In the genomic region with DNA sequence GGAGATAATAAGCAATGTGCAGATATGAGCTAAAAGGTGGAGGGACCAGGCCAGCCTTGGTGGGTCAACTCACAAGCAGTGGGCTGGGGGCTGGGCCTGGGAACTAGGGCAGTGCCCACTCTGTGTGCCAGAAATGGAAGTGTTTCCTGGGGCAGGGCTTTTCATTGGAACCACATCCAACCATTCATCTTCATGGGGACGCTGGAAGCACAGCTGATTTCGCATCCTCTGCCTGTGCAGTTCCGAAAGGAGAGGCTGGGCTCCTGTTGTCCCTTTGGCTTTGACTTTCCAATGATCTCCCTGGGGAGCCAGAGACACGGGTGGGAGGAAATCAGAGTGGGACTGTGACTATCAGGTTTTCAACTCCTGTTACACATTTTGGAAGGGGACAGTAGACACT, we compare ENCODE assay signal across 19 mouse cellular contexts. TPM values are rescaled to one million over a fixed set of nuclear protein-coding genes. Genes with fewer than 3 reads are reported as not detected.
DNase-seq lines count a peak whose midpoint lies in the region; ATAC-seq and TF ChIP-seq lines count a peak whose summit lies in the region.
"Had no signal": no experiment of that assay in that cellular context is flagged by ENCODE, and none has a peak within 500 bp of the region (broad histone marks: within the 10 kb centered on the region; RNA-seq: fewer than 3 reads in every experiment).

No protein-coding gene starts in this region.

- no peak for TF ChIP-seq EP300 in stomach, postnatal 0 days (optimal IDR thresholded peaks at IDR 0.05)

- H3K4me1 ChIP-seq in hindbrain, embryonic 10.5 days (replicated peaks) = peaks cover 24% of the 10 kb centered on the region
- 0 out of 2 replicates have a peak, but pooled peaks cover 2% of the 10 kb centered on the region for H3K4me1 ChIP-seq in hindbrain, embryonic 11.5 days (replicated peaks; ENCODE audit: control insufficient read depth, insufficient read depth, low read length)
- H3K4me1 ChIP-seq in stomach, embryonic 15.5 days = peaks cover 5% of the 10 kb centered on the region; the same call in 1 of the 2 replicates
- no peaks in the 10 kb centered on the region; the same call in 1 of the 2 replicates for H3K4me1 ChIP-seq in stomach, postnatal 0 days (replicated peaks; ENCODE audit: control insufficient read depth, insufficient read depth)
- H3K4me1 ChIP-seq: liver, embryonic 15.5 days had no signal

- no peak for TF ChIP-seq CTCF in stomach, postnatal 0 days (IDR thresholded peaks at IDR 0.05; ENCODE audit: low read depth)

- no peaks in the 10 kb centered on the region for H3K36me3 ChIP-seq in hindbrain, embryonic 10.5 days
- no peaks in the 10 kb centered on the region for H3K36me3 ChIP-seq in hindbrain, embryonic 11.5 days (ENCODE audit: control insufficient read depth, insufficient read depth, low read length)
- no peaks in the 10 kb centered on the region for H3K36me3 ChIP-seq in stomach, embryonic 15.5 days
- H3K36me3 ChIP-seq in stomach, postnatal 0 days (ENCODE audit: control insufficient read depth, insufficient read depth, low read length) = no peaks in the 10 kb centered on the region
- H3K36me3 ChIP-seq: intestine, embryonic 15.5 days; limb, embryonic 13.5 days; liver, embryonic 15.5 days had no signal

- no peak for DNase-seq in hindbrain, embryonic 10.5 days (ENCODE audit: low spot score)
- DNase-seq in hindbrain, embryonic 11.5 days (ENCODE audit: low spot score) = no peak
- DNase-seq in stomach, postnatal 0 days (ENCODE audit: low spot score) = no peak
- peak; percentile 49 to 56 for DNase-seq in layer of hippocampus, postnatal 36 days
- no peak for DNase-seq in adrenal gland, postnatal 4 days (ENCODE audit: low spot score in 2 of 2)
- no peak for DNase-seq in adipocyte (ENCODE audit: low spot score)
- DNase-seq: cerebellum, postnatal 14 days; gastrocnemius, adult 2 months; heart, adult 2 months; heart, postnatal 10 days; spleen, adult 18-20 months; thymus, postnatal 36 days had no signal

- ATAC-seq in hindbrain, embryonic 11.5 days (ENCODE audit: low FRiP score) = no peak
- no peak for ATAC-seq in stomach, embryonic 15.5 days (ENCODE audit: insufficient read depth, low FRiP score, low read depth)
- no peak for ATAC-seq in stomach, postnatal 0 days (ENCODE audit: low FRiP score, low TSS enrichment)
- no peak for ATAC-seq in CD4-positive, CD25-positive, alpha-beta regulatory T cell, adult 4 months
- ATAC-seq: intestine, embryonic 15.5 days; Patski had no signal

- no peak overlapping the region for H3K4me2 ChIP-seq in hindbrain, embryonic 11.5 days (replicated peaks; ENCODE audit: low read depth, low read length)
- no peak overlapping the region; the same call in 1 of the 2 replicates for H3K4me2 ChIP-seq in stomach, embryonic 15.5 days
- no peak overlapping the region for H3K4me2 ChIP-seq in stomach, postnatal 0 days (replicated peaks; ENCODE audit: low read depth)
- H3K4me2 ChIP-seq: liver, embryonic 15.5 days had no signal

- H3K9me3 ChIP-seq in hindbrain, embryonic 10.5 days = no peaks in the 10 kb centered on the region
- H3K9me3 ChIP-seq in hindbrain, embryonic 11.5 days (ENCODE audit: control insufficient read depth, low read length) = no peaks in the 10 kb centered on the region
- no peaks in the 10 kb centered on the region for H3K9me3 ChIP-seq in stomach, embryonic 15.5 days
- no peaks in the 10 kb centered on the region for H3K9me3 ChIP-seq in stomach, postnatal 0 days (ENCODE audit: control insufficient read depth, low read length)
- H3K9me3 ChIP-seq: intestine, embryonic 15.5 days; limb, embryonic 13.5 days; liver, embryonic 15.5 days had no signal

- peak overlapping the region; percentile 72; the same call in 1 of the 2 replicates for H3K4me3 ChIP-seq in hindbrain, embryonic 10.5 days
- H3K4me3 ChIP-seq in hindbrain, embryonic 11.5 days (ENCODE audit: low read depth, low read length) = no peak overlapping the region
- H3K4me3 ChIP-seq in stomach, embryonic 15.5 days (replicated peaks) = 0 out of 2 replicates have a peak overlapping the region, but pooled peaks have one; percentile 56
- no peak overlapping the region for H3K4me3 ChIP-seq in stomach, postnatal 0 days (ENCODE audit: low read depth, low read length)
- H3K4me3 ChIP-seq: gastrocnemius, adult 2 months; heart, adult 2 months; liver, embryonic 15.5 days had no signal

- peaks cover 76% of the 10 kb centered on the region for H3K27me3 ChIP-seq in hindbrain, embryonic 10.5 days (ENCODE audit: insufficient read depth, poor library complexity, severe bottlenecking)
- H3K27me3 ChIP-seq in hindbrain, embryonic 11.5 days (ENCODE audit: control insufficient read depth, insufficient read depth, low read length) = peaks cover 37% of the 10 kb centered on the region
- H3K27me3 ChIP-seq in stomach, embryonic 15.5 days (replicated peaks) = peaks cover 67% of the 10 kb centered on the region
- peaks cover 18% of the 10 kb centered on the region for H3K27me3 ChIP-seq in stomach, postnatal 0 days (ENCODE audit: control insufficient read depth, insufficient read depth, low read length)
- H3K27me3 ChIP-seq: Patski had no signal

- no peak overlapping the region for H3K27ac ChIP-seq in hindbrain, embryonic 10.5 days
- no peak overlapping the region for H3K27ac ChIP-seq in hindbrain, embryonic 11.5 days (ENCODE audit: low read depth, low read length)
- no peak overlapping the region for H3K27ac ChIP-seq in stomach, embryonic 15.5 days
- no peak overlapping the region for H3K27ac ChIP-seq in stomach, postnatal 0 days (replicated peaks)
- H3K27ac ChIP-seq: gastrocnemius, adult 2 months; heart, adult 2 months; intestine, embryonic 15.5 days; kidney, postnatal 0 days; limb, embryonic 13.5 days; liver, embryonic 15.5 days had no signal

- 47% methylated on average over 4 of the region's 4 CpGs for WGBS in hindbrain, embryonic 10.5 days
- 44% methylated on average over 4 of the region's 4 CpGs for WGBS in hindbrain, embryonic 11.5 days
- WGBS in stomach, embryonic 15.5 days = 38% methylated on average over 4 of the region's 4 CpGs
- WGBS in stomach, postnatal 0 days = 43% methylated on average over 4 of the region's 4 CpGs

- H3K9ac ChIP-seq in hindbrain, embryonic 11.5 days (ENCODE audit: low read depth, low read length) = no peak overlapping the region
- H3K9ac ChIP-seq in stomach, embryonic 15.5 days = no peak overlapping the region
- H3K9ac ChIP-seq in stomach, postnatal 0 days (ENCODE audit: low read length) = no peak overlapping the region
- H3K9ac ChIP-seq: intestine, embryonic 15.5 days; limb, embryonic 13.5 days; liver, embryonic 15.5 days had no signal

RNA-seq across cellular contexts. Expression of gene Shisa6, which starts 1.5 kb away (rescaled TPM):
- 0.52 and 1.2 TPM in 2 replicates for polyA plus RNA-seq in hindbrain, embryonic 10.5 days (2016; fragmentation: Nextera tagmentation; extraction: Ambion mirVana)
- polyA plus RNA-seq in hindbrain, embryonic 11.5 days (2014; fragmentation: Nextera tagmentation; extraction: Ambion mirVana) = 1.4 TPM in 2 replicates
- polyA plus RNA-seq in stomach, embryonic 15.5 days (2015; fragmentation: Nextera tagmentation; extraction: Ambion mirVana) = 0.28 and 0.31 TPM in 2 replicates
- polyA plus RNA-seq in stomach, postnatal 0 days (2015; fragmentation: Nextera tagmentation; extraction: Ambion mirVana) = 0.05 and 0.28 TPM in 2 replicates
- total RNA-seq in layer of hippocampus, postnatal 36 days (2021) = 100 to 1,000 TPM; 169 to 196 TPM
- total RNA-seq in adrenal gland, postnatal 4 days (2021) = under 1 TPM; 0.31 to 0.45 TPM
- polyA plus RNA-seq in CD4-positive, CD25-positive, alpha-beta regulatory T cell, adult 4 months (2017; shearing (Covaris generic)) = not detected
- polyA plus RNA-seq: liver, embryonic 15.5 days; Patski had no signal

Comparison
In these comparisons a context has a peak if more than half of its experiments do, and no peak if none do; other contexts are left out.
1. H3K4me3 ChIP-seq: peak in hindbrain, embryonic 10.5 days (single experiment) and stomach, embryonic 15.5 days (single experiment); none in hindbrain, embryonic 11.5 days (single experiment) and stomach, postnatal 0 days (single experiment).
2. DNase-seq: peak in layer of hippocampus, postnatal 36 days (2 of 2); none in hindbrain, embryonic 10.5 days (single experiment), hindbrain, embryonic 11.5 days (single experiment), stomach, postnatal 0 days (single experiment), adrenal gland, postnatal 4 days (0 of 2) and adipocyte (single experiment).